Mouse (Mus musculus) intestine, embryonic 15.5 days (tissue): Measurements from ENCODE around the gene Kdm5b. TPM values are rescaled to one million over a fixed set of nuclear protein-coding genes. Genes with fewer than 3 reads are reported as not detected.

Experiments used
- ATAC-seq: fragments of 200-750 bp; cut with Nextera tagmentation; 2 replicates; pipeline ENCODE4 v1.8.0; 2017; ENCODE audit warnings: moderate TSS enrichment, moderate library complexity
- H3K27ac ChIP-seq: fragments of 300-500 bp; sonication (generic); 2 replicates; pipeline ENCODE4 v1.5.1; 2015; ENCODE audit warnings: mild to moderate bottlenecking, inconsistent platforms
- H3K27me3 ChIP-seq: fragments of 300-500 bp; sonication (generic); replicated peaks from 2 replicates; pipeline ENCODE4 v1.6.1; 2015; ENCODE audit warnings: inconsistent platforms
- H3K36me3 ChIP-seq: fragments of 300-500 bp; sonication (generic); 2 replicates; pipeline ENCODE4 v1.6.1; 2015; ENCODE audit warnings: inconsistent platforms
- H3K4me1 ChIP-seq: fragments of 300-500 bp; sonication (generic); replicated peaks from 2 replicates; pipeline ENCODE4 v1.6.1; 2015; ENCODE audit warnings: inconsistent platforms
- H3K4me2 ChIP-seq: fragments of 300-500 bp; sonication (generic); replicated peaks from 2 replicates; pipeline ENCODE4 v1.6.1; 2015; ENCODE audit warnings: mild to moderate bottlenecking, inconsistent platforms
- H3K4me3 ChIP-seq: fragments of 300-500 bp; sonication (generic); replicated peaks from 2 replicates; pipeline ENCODE4 v1.5.1; 2015; ENCODE audit warnings: inconsistent platforms
- H3K9ac ChIP-seq: fragments of 300-500 bp; sonication (generic); 2 replicates; pipeline ENCODE4 v1.6.1; 2015; ENCODE audit warnings: inconsistent platforms
- H3K9me3 ChIP-seq: fragments of 300-500 bp; sonication (generic); 2 replicates; pipeline ENCODE4 v1.6.1; 2016; ENCODE audit warnings: inconsistent platforms
- WGBS: fragments of 180-500 bp; shearing (Covaris S2); methylation state at CpG from one replicate; pipeline ENCODE4 v1.1.7; 2015; 5-methylcytosine and 5-hydroxymethylcytosine counted together
- polyA plus RNA-seq: library from polyadenylated mRNA; unstranded; fragments of >200 nt; fragmentation: Nextera tagmentation; extraction: Ambion mirVana; gene quantifications from 2 replicates; pipeline ENCODE4 v1.2.1, GENCODE M21; 2015

Kdm5b gene
- polyA plus RNA-seq, 1 experiment from 2014 or later, result 38.7 TPM

DNA sequence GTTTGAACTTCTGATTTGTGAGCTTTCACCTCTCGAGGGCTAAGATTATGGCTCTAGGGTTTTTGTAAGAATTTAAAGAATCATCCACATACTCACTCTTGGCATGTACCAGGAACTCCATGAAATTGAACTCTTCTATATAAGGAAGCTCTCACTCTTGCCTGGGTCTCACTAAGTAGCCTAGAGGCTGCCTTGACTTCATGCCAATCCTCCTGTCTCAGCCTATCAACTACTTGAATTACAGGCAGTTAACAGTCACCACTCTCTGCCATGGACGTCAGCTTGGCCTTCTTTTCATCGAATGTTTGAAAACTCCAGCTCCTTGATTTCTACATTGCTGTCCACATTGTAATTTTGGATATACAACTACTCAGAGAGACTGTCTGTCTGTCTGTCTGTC is 7.6 kb upstream of the Kdm5b start:
- Histone ChIP-seq H3K9me3 (no peaks in the 10 kb centered on the region), H3K9ac (no peak overlapping the region), H3K4me2 (no peak overlapping the region), H3K36me3 (no peaks in the 10 kb centered on the region), H3K4me3 (no peak overlapping the region), H3K4me1 (peaks cover 13% of the 10 kb centered on the region), H3K27me3 (no peaks in the 10 kb centered on the region), H3K27ac (no peak overlapping the region)
- 60% methylated on average over 3 of the region's 3 CpGs for WGBS
- no peak for ATAC-seq

DNA sequence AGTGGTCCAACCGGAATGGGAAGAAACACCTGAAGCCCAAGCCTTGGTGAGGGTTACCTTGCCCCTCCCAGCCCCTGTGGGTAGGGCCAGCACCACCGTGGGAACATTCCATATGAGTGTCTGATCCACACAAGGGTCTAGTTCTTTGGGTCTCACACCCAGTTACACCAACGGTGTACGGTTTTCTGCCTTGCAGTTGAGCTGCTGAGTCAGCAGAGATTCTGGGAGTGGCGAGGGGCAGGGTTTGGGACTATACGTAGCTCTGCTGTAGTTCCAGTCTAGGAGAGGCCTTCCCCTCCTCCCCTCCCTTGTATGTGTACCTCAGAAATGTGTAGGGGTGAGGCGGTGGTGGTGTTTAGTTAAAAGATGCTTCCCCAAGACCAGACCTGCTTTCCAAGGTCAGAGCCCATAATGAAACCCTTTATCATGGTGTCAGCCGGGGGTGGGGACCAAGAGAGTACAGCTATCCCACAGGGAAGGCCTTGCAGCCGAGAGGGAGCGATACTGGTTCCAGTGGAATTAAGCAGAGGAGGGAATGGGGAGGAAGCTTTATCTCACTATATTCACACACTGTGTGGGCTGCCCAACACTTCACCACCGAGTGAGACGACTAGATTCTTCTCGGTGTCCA is 4.6 kb upstream of the Kdm5b start:
- H3K27ac ChIP-seq, result peak overlapping the region; percentile 93
- peak; percentile 42 for ATAC-seq
- H3K4me1 ChIP-seq, result peaks cover 13% of the 10 kb centered on the region
- WGBS, result 17% methylated on average over 13 of the region's 13 CpGs
- H3K4me3 ChIP-seq, result peak overlapping the region; percentile 65; the same call in 1 of the 2 replicates
- no peaks in the 10 kb centered on the region for H3K9me3 ChIP-seq
- H3K36me3 ChIP-seq, result no peaks in the 10 kb centered on the region
- H3K27me3 ChIP-seq, result no peaks in the 10 kb centered on the region
- H3K9ac ChIP-seq, result no peak overlapping the region; the same call in 1 of the 2 replicates
- peak overlapping the region; percentile 94 for H3K4me2 ChIP-seq

DNA sequence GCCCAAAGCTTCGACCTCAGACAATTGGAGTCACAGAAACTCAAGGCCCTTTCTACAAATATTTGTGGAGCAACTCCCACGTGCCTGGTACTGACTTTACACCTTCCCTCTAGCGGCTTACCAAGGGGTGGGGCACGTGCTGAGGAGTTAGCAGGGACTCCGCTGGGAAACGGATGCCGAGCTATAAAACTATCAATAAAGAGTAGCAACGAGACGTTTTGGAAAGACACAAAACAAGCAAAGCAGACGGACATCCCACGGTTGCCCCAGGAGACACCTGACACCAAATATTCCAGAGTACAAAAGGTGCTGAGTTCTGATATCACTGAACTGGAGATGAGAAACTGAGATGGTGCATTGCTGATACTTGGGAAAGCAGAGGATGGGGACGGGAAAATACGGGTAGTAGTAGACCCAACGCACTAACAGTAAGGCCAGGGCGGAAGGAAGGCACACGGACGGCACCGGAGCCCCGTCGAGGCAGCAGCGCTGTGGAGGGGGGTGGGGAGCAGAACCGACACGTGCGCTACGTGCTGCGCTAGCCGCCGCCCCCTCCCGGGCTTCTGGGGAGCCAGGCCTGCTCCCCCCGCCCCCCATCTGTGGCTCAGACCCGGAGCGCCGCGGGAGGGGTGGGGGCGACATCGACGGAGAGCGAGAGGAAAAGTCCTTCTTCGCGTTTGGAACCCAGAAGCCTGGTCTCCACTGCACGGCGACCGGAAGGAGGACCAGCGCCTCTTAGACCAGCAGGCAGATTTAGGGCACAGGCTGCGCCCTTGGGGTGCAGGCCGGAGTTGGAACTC is 3.9 kb upstream of the Kdm5b start:
- peak overlapping the region; percentile 94 for H3K4me2 ChIP-seq
- peak; percentile 37 for ATAC-seq
- H3K4me1 ChIP-seq, result peaks cover 13% of the 10 kb centered on the region
- H3K4me3 ChIP-seq, result peak overlapping the region; percentile 65
- H3K27ac ChIP-seq, result peak overlapping the region; percentile 93
- H3K9me3 ChIP-seq, result no peaks in the 10 kb centered on the region
- H3K9ac ChIP-seq, result peak overlapping the region; percentile 72
- H3K27me3 ChIP-seq, result no peaks in the 10 kb centered on the region
- no peaks in the 10 kb centered on the region for H3K36me3 ChIP-seq
- under 1% methylated on average over 46 of the region's 46 CpGs for WGBS

DNA sequence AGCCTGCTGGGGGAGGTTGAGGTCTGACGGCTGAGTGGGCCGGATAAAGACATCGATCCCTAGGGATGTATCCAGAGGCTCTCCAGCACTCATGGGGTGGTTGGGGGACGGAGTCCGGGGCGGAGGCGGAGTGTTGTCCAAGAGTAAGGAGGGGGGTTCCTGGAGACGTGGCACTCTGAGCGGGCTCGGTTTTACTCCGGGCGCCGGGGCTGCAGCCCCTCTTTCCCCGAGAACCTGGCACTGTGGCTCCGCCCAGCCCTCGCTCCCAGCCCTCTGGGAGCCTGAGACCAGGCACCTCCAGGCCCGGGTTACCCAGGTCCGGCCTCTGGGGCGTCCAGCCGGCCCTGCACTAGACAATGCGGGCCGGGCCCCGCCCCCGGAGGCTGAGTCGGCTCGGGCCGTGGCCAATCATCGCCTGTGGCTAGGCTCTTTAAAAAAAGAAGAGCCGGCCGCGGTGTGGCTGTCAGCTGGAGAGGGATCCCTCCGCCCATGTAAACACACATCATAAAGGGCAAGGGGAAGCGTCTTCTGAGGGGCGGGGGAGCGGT is 3.2 kb upstream of the Kdm5b start:
- peak overlapping the region; percentile 94 for H3K4me2 ChIP-seq
- H3K36me3 ChIP-seq, result no peaks in the 10 kb centered on the region
- H3K9ac ChIP-seq, result peak overlapping the region; percentile 72
- H3K27ac ChIP-seq, result peak overlapping the region; percentile 93
- H3K27me3 ChIP-seq, result no peaks in the 10 kb centered on the region
- H3K9me3 ChIP-seq, result no peaks in the 10 kb centered on the region
- peak; percentile 96 for ATAC-seq
- H3K4me1 ChIP-seq, result peaks cover 15% of the 10 kb centered on the region
- peak overlapping the region; percentile 65 for H3K4me3 ChIP-seq
- WGBS, result under 1% methylated on average over 35 of the region's 35 CpGs

DNA sequence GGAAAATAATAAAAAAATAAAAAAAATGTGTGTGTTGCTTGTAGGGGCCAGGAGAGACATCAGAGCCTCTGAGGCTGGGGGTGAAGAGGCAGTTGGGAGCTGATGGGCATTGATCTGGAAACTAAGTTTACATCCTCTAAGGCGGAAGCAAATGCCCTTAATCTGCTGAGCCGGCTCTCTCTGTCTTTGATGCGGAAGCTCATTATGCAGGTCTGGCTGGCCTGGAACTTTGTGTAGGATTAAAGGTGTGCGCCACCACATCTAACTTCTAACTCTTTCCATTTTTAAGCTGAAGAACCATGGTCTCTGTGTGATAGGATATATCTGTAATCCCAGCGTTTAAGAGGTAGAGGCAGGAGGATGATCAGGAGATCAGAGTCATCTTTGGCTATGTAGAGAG is 1.5 kb upstream of the Kdm5b start:
- Histone ChIP-seq H3K27ac (no peak overlapping the region), H3K9me3 (no peaks in the 10 kb centered on the region), H3K4me2 (no peak overlapping the region), H3K4me1 (peaks cover 20% of the 10 kb centered on the region), H3K36me3 (no peaks in the 10 kb centered on the region), H3K4me3 (no peak overlapping the region), H3K9ac (no peak overlapping the region), H3K27me3 (no peaks in the 10 kb centered on the region)
- 74% methylated on average over 5 of the region's 5 CpGs for WGBS
- no peak for ATAC-seq

DNA sequence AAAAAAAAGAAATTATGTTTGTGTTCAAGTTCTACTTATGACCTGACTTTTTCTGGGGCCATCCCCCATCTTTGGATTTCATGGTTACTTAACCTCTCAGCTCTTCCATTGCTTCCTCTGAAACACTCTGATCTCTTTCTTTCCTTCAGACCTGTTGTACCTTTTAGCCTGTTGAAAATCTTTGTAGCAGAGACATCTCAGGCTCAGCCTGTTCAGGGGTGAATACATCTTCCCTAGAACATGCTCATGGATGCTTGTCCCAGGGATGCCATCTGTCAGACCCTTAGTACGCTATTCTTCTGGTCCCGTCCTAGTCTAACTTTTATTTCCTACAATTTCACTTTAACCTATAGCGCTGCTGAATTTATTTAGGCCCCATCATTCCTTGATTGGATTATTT is 745 bp upstream of the Kdm5b start:
- H3K4me3 ChIP-seq, result no peak overlapping the region
- no peaks in the 10 kb centered on the region for H3K9me3 ChIP-seq
- WGBS, result 68% methylated on average over 3 of the region's 3 CpGs
- peak overlapping the region; percentile 94; the same call in 1 of the 2 replicates for H3K27ac ChIP-seq
- H3K9ac ChIP-seq, result no peak overlapping the region
- H3K4me1 ChIP-seq, result peaks cover 20% of the 10 kb centered on the region
- ATAC-seq, result no peak
- H3K27me3 ChIP-seq, result no peaks in the 10 kb centered on the region
- H3K36me3 ChIP-seq, result no peaks in the 10 kb centered on the region
- H3K4me2 ChIP-seq, result no peak overlapping the region

DNA sequence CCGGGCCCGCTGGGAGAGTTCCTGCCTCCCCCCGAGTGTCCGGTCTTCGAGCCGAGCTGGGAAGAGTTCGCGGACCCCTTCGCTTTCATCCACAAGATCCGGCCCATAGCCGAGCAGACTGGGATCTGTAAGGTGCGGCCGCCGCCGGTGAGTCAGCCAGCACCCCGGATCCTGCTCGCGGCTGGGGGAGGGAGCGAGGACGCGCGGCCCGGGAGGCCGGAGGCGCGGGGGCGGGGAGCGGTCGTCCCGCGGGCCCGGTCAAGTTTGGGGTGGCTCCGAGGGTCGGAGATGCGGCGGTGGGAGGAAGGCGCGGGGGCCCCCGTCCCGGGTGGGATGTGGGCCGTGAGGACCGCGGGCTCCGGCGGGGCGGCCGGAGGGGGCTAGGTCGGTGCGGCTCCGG is 425 bp downstream of the Kdm5b start:
- no peaks in the 10 kb centered on the region for H3K36me3 ChIP-seq
- peak overlapping the region; percentile 97 for H3K9ac ChIP-seq
- peak overlapping the region; percentile 100 for H3K4me3 ChIP-seq
- H3K27me3 ChIP-seq, result no peaks in the 10 kb centered on the region
- ATAC-seq, result peak; percentile 28
- H3K4me1 ChIP-seq, result peaks cover 17% of the 10 kb centered on the region
- H3K27ac ChIP-seq, result peak overlapping the region; percentile 94
- peak overlapping the region; percentile 67 for H3K4me2 ChIP-seq
- H3K9me3 ChIP-seq, result no peaks in the 10 kb centered on the region
- under 1% methylated on average over 50 of the region's 50 CpGs for WGBS

DNA sequence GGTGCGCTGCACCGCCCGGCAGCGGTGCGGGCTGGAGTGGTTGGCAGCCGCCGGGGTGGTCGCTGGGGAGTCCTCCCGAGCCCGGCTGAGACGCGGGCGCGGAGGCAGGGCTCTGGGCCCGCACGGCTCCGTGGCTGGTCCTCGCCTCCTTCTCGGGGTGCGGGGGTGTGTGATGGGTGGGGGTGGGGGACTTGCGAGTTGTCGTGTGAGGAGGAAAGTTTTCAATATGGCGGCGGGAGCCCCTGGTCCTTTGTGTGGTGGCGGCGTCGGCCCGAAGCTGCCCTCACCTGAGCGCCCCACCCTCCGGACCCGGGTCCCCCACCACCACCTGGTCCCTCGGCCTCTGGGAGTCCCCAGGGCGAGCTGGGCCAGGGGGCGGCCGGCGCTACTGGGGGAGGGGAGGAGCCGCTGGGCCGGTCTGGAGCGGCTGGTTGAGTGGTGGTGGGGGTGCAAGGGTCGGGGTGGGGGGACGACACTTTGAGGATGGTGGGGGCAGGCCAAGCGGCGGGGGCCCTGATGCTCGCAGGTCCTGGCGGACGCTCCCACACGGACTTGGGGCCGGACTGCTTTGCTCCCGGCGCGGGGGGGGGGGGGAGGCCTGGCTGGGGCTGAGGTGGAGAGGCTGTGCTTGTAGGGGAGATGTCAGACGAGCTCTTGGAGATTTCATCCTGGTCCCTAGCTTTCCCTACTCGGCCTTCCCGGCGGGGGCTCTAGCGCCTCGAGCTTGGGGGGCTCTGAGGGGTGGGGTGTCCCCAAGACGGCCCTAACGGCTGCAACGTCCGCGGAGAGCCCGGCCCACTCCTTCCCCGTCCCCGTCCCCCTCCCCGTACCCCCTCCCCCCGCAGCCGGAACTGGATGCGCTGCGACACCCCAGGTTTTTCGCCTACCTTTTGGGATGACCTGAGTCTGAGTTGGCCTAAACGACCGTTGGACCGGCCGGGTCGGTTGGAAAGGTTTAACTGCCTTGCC is 1.1 kb downstream of the Kdm5b start:
- Histone ChIP-seq H3K4me1 (peaks cover 12% of the 10 kb centered on the region), H3K9me3 (no peaks in the 10 kb centered on the region), H3K4me3 (peak overlapping the region; percentile 100), H3K27ac (peak overlapping the region; percentile 94), H3K9ac (peak overlapping the region; percentile 97), H3K36me3 (no peaks in the 10 kb centered on the region), H3K4me2 (peak overlapping the region; percentile 67), H3K27me3 (no peaks in the 10 kb centered on the region)
- WGBS, result under 1% methylated on average over 63 of the region's 76 CpGs
- peak; percentile 24 for ATAC-seq

DNA sequence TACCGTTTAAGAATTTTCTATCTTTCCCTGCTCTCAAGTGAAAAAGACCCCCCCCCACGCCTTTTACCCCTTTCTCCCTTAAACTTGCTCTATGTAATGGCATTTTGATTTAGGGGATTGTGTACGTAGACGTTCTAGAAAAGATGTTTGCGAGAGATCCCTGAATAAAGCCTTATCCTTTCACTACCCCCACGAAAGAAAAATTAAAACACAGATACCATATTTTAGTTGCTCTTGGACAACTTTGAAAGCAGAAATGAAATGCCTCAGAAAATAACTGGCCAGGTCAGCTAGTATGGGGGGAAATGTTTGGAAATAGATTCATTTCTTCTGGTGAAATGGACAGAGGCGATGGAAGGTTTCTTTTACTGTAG is 1.8 kb downstream of the Kdm5b start:
- Histone ChIP-seq H3K27ac (peak overlapping the region; percentile 94; the same call in 1 of the 2 replicates), H3K9ac (peak overlapping the region; percentile 97), H3K4me3 (peak overlapping the region; percentile 100), H3K36me3 (no peaks in the 10 kb centered on the region), H3K27me3 (no peaks in the 10 kb centered on the region), H3K9me3 (no peaks in the 10 kb centered on the region), H3K4me1 (peaks cover 10% of the 10 kb centered on the region; the same call in 1 of the 2 replicates), H3K4me2 (peak overlapping the region; percentile 67)
- WGBS, result 10% methylated on average over 7 of the region's 7 CpGs
- ATAC-seq, result no peak

DNA sequence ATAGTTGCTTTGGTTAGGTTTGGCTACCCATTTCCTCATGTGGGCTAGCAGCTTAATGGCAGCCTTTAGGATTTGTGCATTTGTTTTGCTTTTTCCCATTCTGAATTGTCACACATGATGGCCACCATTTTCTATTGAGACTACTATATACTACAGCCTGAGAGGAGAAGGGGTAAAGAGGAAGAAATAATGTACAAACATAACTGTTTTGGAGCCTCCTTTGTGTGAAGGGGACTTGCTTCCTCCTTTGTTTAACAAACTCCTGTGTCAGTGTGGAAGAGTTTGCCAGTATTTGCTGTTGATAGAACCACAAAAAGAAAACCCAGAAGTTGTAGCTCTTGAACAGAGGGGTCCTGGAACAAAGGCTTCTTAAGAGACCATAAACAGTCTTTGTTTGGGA is 2.5 kb downstream of the Kdm5b start:
- no peak for ATAC-seq

DNA sequence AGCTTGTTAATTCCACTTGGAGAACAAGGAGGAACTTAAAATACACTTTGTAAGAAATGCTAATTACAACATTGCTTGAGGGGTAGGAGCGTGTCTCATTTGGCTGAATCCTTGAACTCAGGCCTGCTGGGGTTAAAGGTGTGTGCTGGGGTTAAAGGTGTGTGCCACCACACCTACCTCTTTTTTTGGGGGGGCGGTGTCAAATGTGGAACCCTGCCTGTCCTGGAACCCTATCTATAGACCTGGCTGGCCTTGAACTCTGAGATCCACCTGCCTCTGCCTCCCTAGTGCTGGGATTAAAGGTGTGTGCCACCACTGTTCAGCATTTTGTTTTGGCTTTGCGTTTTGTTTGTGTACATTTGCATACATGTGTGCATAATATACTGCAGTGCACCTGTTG is 3.8 kb downstream of the Kdm5b start:
- H3K4me1 ChIP-seq, result peaks cover 10% of the 10 kb centered on the region; the same call in 1 of the 2 replicates
- H3K4me2 ChIP-seq, result no peak overlapping the region
- no peak overlapping the region for H3K4me3 ChIP-seq
- no peak overlapping the region for H3K9ac ChIP-seq
- ATAC-seq, result no peak
- H3K27me3 ChIP-seq, result no peaks in the 10 kb centered on the region
- 96% methylated on average over 3 of the region's 3 CpGs for WGBS
- H3K27ac ChIP-seq, result no peak overlapping the region
- no peaks in the 10 kb centered on the region for H3K36me3 ChIP-seq
- H3K9me3 ChIP-seq, result no peaks in the 10 kb centered on the region

More for the DNA sequence above, 2.5 kb downstream of the Kdm5b start:
- no peaks in the 10 kb centered on the region for H3K36me3 ChIP-seq
- H3K9ac ChIP-seq, result no peak overlapping the region
- no peaks in the 10 kb centered on the region for H3K27me3 ChIP-seq
- peaks cover 10% of the 10 kb centered on the region; the same call in 1 of the 2 replicates for H3K4me1 ChIP-seq
- H3K9me3 ChIP-seq, result no peaks in the 10 kb centered on the region
- 0 out of 2 replicates have a peak overlapping the region, but pooled peaks have one; percentile 100 for H3K4me3 ChIP-seq
- H3K4me2 ChIP-seq, result peak overlapping the region; percentile 67
- H3K27ac ChIP-seq, result no peak overlapping the region
